Mouse (Mus musculus): Measurements from ENCODE around the gene Glg1. TPM values are rescaled to one million over a fixed set of nuclear protein-coding genes. Genes with fewer than 3 reads are reported as not detected.
"Not testable (repeated sequence)": the region's sequence is repeated elsewhere in the genome, so short reads cannot be mapped to it uniquely, and the experiment has no call there.

The Glg1 gene
- total RNA-seq, 2 experiments from 2014 or later, result 140 to 142 TPM

DNA sequence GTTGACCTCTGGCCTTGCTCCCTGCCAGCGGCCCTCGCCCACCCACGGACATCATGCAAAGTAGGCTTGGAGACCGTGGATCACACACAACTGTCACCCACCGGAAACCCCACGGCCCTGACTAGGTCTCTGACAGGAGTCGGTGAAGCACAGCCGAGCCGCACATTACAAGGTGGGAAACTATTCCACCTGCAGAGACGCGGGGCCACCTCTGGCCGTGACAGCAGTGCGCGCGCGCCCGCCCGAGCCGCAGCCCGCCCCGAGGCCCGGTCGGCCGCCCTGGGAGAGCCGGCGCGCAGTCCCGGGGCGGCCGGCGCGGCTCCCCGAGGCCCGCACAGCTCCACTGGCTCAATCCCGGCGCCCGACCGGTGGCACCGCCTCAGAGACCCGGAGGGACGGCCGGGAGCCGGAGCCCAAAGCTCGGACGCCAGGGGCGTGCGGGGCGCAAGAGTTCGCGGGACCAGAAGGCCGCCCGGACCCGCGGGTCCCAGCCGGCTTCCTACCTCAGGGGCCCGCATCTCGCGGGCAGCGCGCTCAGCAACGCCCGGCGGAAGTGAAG is 114.0 kb downstream of the Glg1 start:
- DNase-seq, result not testable (repeated sequence)

DNA sequence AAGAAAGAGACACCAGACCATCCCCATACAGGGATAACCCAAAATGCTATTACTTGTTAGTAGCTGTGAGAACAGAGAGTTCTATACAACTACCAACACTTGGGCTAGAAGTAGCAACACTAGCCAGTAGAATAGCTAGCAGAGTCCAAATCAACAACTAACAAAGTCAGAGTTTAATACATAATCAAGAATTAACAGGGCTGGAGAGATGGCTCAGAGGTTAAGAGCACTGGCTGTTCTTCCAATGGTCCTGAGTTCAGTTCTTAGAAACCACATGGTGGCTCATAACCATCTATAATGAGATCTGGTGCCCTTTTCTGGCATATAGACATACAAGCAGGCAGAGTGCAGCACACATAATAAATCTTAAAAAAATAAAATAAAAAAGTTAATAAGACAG is 116.5 kb downstream of the Glg1 start:
- DNase-seq, result no peak

DNA sequence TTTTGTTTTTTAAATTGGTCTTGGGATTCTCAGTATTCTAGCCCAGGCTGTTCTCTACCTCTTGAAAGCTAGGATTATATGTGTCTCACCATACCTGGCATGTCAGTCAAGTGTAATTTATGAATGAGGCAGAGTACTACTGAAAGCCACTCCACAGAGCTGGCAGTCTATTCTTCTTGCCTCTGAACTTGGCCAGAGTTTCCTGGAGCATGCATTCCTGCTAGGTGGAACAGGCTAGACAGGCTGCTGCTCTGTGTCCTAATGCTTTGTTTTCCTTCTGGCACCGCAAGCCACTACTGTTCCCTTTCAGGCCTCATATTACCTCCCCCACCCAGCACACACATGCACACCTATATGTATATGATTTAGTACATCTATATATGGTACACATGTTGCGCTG is 128.3 kb downstream of the Glg1 start:
- DNase-seq, result no peak

- peak; percentile 50 to 58 for DNase-seq
Measured at GRCm38 (mm10) chr8:111119481-111119880, 139.5 kb downstream of the Glg1 start.

DNA sequence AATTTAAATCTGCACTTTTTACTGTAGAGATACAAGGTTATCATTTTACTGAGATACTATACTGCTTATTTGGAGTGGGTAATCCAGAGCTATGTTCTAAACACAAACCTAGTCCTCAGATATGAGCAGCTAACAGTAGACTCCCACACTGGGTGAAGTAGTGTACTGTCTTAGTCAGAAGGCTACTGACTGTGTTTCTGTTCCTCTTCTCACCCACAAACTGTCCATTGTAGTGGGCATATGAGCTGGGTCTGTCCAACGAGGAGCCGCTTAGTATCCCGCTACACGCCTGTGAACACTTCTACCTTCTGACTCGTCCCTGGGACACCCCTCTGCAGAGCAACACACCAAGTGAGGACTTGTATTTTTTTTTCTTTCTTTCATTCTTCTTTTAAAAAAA is 144.1 kb downstream of the Glg1 start:
- no peak for DNase-seq

Small RNA genes lying within 50 kb of the gene (microRNA-seq; reads per million reads assigned to microRNA genes)
- gene Gm23193, result 0 reads per million in 2 experiments

Other genes with a start within 250 kb of the Glg1 start
- 10 to 100 TPM; 19.9 TPM for gene Ddx19b, start 227.5 kb downstream of the Glg1 start, total RNA-seq (2021)
- gene Aars, start 226.1 kb downstream of the Glg1 start, total RNA-seq (2021), result 10 to 100 TPM; 85.2 to 88.8 TPM
- gene Exosc6, start 202.9 kb downstream of the Glg1 start, total RNA-seq (2021), result not detected
- gene Clec18a, start 166.8 kb downstream of the Glg1 start, total RNA-seq (2021), result 1 to 10 TPM; 1.1 to 1.2 TPM
- 10 to 100 TPM; 25.9 to 26.1 TPM for gene Pdpr, start 164.6 kb downstream of the Glg1 start, total RNA-seq (2021)
- gene Rfwd3, start 41.0 kb upstream of the Glg1 start, total RNA-seq (2021), result 10 to 100 TPM; 20.5 to 22.1 TPM
- gene Mlkl, start 79.0 kb upstream of the Glg1 start, total RNA-seq (2021), result 1 to 10 TPM in 1 of 2 experiments, under 1 TPM in 1; 0.20 to 1.0 TPM
- 10 to 100 TPM; 35.2 to 35.9 TPM for gene Fa2h, start 134.6 kb upstream of the Glg1 start, total RNA-seq (2021)